In the genomic region with DNA sequence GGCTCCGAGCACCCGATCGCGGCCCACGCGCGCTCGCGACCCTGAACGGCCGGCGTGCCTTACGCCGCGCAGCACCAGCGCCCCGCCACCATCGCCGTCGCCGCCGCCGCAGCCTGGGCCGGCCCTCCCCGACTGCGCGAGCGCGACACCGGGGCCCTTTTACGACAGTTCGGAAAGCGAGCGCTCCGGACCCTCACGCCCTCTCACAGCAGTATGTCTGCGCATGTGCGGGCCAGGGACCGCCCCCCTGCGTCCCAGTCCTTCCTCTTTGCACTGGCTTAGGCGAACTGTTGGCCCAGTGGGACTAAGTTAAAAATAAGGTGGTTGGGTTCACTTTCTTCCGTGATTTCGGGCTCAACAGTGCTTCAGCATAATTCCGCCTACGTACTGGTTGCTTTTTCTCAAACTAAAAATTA, we compare ENCODE assay signal across 8 mouse cellular contexts. TPM values are rescaled to one million over a fixed set of nuclear protein-coding genes. Genes with fewer than 3 reads are reported as not detected.
DNase-seq lines count a peak whose midpoint lies in the region; ATAC-seq and TF ChIP-seq lines count a peak whose summit lies in the region.

A gene (minus strand): TSS at position 100 of the 416 bp plus-strand sequence.

- 0 out of 2 replicates have a peak, but pooled peaks cover 2% of the 10 kb centered on the region for H3K36me3 ChIP-seq in embryonic facial prominence, embryonic 14.5 days (ENCODE audit: control insufficient read depth, insufficient read depth, low read length)
- peaks cover 23% of the 10 kb centered on the region for H3K36me3 ChIP-seq in heart, adult 2 months (ENCODE audit: control insufficient read depth, insufficient read depth, low read length)
- peaks cover 6% of the 10 kb centered on the region; the same call in 1 of the 2 replicates for H3K36me3 ChIP-seq in limb, embryonic 13.5 days
- no peaks in the 10 kb centered on the region for H3K36me3 ChIP-seq in midbrain, embryonic 16.5 days (ENCODE audit: control insufficient read depth, insufficient read depth, low read length)

- H3K79me2 ChIP-seq in heart, adult 2 months (replicated peaks; ENCODE audit: control insufficient read depth, insufficient read depth, low read length): no peaks in the 10 kb centered on the region

- no peaks in the 10 kb centered on the region for H3K9me3 ChIP-seq in embryonic facial prominence, embryonic 14.5 days (ENCODE audit: control insufficient read depth, low read length)
- no peaks in the 10 kb centered on the region for H3K9me3 ChIP-seq in limb, embryonic 13.5 days
- no peaks in the 10 kb centered on the region for H3K9me3 ChIP-seq in midbrain, embryonic 16.5 days (replicated peaks; ENCODE audit: control insufficient read depth, low read length, poor library complexity, severe bottlenecking)

- peak; percentile 98 for ATAC-seq in embryonic facial prominence, embryonic 14.5 days (ENCODE audit: low read depth)
- peak; percentile 95 for ATAC-seq in limb, embryonic 13.5 days (ENCODE audit: low FRiP score, low read depth)
- ATAC-seq in midbrain, embryonic 16.5 days: peak; percentile 96

- intact Hi-C loops in heart, adult 2 months (cut with DNase I): loop anchor here (2.0 kb wide), 2 partner anchors 39 to 297 kb away; a partner anchor contains a TSS

- no peak for TF ChIP-seq CTCF in heart, adult 2 months (IDR thresholded peaks at IDR 0.05)

- peak within 1 kb of the TSS; percentile 98 for H3K27ac ChIP-seq in embryonic facial prominence, embryonic 14.5 days (replicated peaks; ENCODE audit: low read depth, low read length)
- peak within 1 kb of the TSS; percentile 98 for H3K27ac ChIP-seq in heart, adult 2 months
- H3K27ac ChIP-seq in limb, embryonic 13.5 days: peak within 1 kb of the TSS; percentile 98
- peak within 1 kb of the TSS; percentile 97 for H3K27ac ChIP-seq in midbrain, embryonic 16.5 days (ENCODE audit: low read length)

- peak within 1 kb of the TSS; percentile 97 for H3K9ac ChIP-seq in embryonic facial prominence, embryonic 14.5 days (ENCODE audit: low read depth, low read length)
- peak within 1 kb of the TSS; percentile 96 for H3K9ac ChIP-seq in heart, adult 2 months (ENCODE audit: low read depth, low read length)
- peak within 1 kb of the TSS; percentile 97 for H3K9ac ChIP-seq in limb, embryonic 13.5 days
- peak within 1 kb of the TSS; percentile 75 for H3K9ac ChIP-seq in midbrain, embryonic 16.5 days (ENCODE audit: low read depth, low read length)

- TF ChIP-seq POLR2A in heart, adult 2 months (IDR thresholded peaks at IDR 0.05; ENCODE audit: insufficient read depth, low read depth, low read length): peak; percentile 95

- H3K4me1 ChIP-seq in embryonic facial prominence, embryonic 14.5 days (ENCODE audit: control insufficient read depth, insufficient read depth, low read length): no peaks in the 10 kb centered on the region; the same call in 1 of the 2 replicates
- H3K4me1 ChIP-seq in heart, adult 2 months (ENCODE audit: control insufficient read depth, insufficient read depth, low read length): peaks cover 6% of the 10 kb centered on the region
- peaks cover 10% of the 10 kb centered on the region for H3K4me1 ChIP-seq in limb, embryonic 13.5 days
- peaks cover 16% of the 10 kb centered on the region for H3K4me1 ChIP-seq in midbrain, embryonic 16.5 days (ENCODE audit: control insufficient read depth, insufficient read depth, low read length)

- under 1% methylated on average over 34 of the region's 45 CpGs for WGBS in embryonic facial prominence, embryonic 14.5 days
- WGBS in heart, adult 2 months: 0% methylated on average over 44 of the region's 45 CpGs
- under 1% methylated on average over 45 of the region's 45 CpGs for WGBS in limb, embryonic 13.5 days
- WGBS in midbrain, embryonic 16.5 days: 0% methylated on average over 45 of the region's 45 CpGs

- DNase-seq in 3T3-L1 (ENCODE audit: low read depth, low spot score): peak; percentile 95
- DNase-seq in adrenal gland, postnatal 4 days (ENCODE audit: low spot score in 2 of 2): peak; percentile 93 to 94
- DNase-seq in embryonic facial prominence, embryonic 14.5 days (ENCODE audit: low spot score): peak; percentile 97
- DNase-seq in heart, adult 2 months: peak; percentile 98
- DNase-seq in kidney, adult 8-10 months: peak; percentile 97
- DNase-seq in spleen, postnatal 10 days (ENCODE audit: low spot score in 2 of 2): peak; percentile 96 to 99

- H3K4me2 ChIP-seq in embryonic facial prominence, embryonic 14.5 days (ENCODE audit: low read depth, low read length): peak within 1 kb of the TSS; percentile 59
- H3K4me2 ChIP-seq in limb, embryonic 13.5 days (replicated peaks): peak within 1 kb of the TSS; percentile 68
- H3K4me2 ChIP-seq in midbrain, embryonic 16.5 days (ENCODE audit: low read length): peak within 1 kb of the TSS; percentile 62

- H3K27me3 ChIP-seq in embryonic facial prominence, embryonic 14.5 days (replicated peaks; ENCODE audit: control insufficient read depth, insufficient read depth, low read length): no peaks in the 10 kb centered on the region
- H3K27me3 ChIP-seq in heart, adult 2 months (ENCODE audit: control insufficient read depth, insufficient read depth, low read length): no peaks in the 10 kb centered on the region
- H3K27me3 ChIP-seq in limb, embryonic 13.5 days: no peaks in the 10 kb centered on the region
- no peaks in the 10 kb centered on the region for H3K27me3 ChIP-seq in midbrain, embryonic 16.5 days (ENCODE audit: control insufficient read depth, insufficient read depth, low read depth, low read length)

- TF ChIP-seq EP300 in heart, adult 2 months (IDR thresholded peaks at IDR 0.05; ENCODE audit: insufficient read depth, low read depth, low read length): peak; percentile 63

- H3K4me3 ChIP-seq in embryonic facial prominence, embryonic 14.5 days (ENCODE audit: low read depth, low read length): peak within 1 kb of the TSS; percentile 95
- peak within 1 kb of the TSS; percentile 95 for H3K4me3 ChIP-seq in heart, adult 2 months
- H3K4me3 ChIP-seq in limb, embryonic 13.5 days: peak within 1 kb of the TSS; percentile 98
- H3K4me3 ChIP-seq in midbrain, embryonic 16.5 days (ENCODE audit: low read depth, low read length): peak within 1 kb of the TSS; percentile 80

RNA-seq across cellular contexts. Expression of the gene that starts here (rescaled TPM):
- total RNA-seq in adrenal gland, postnatal 4 days (2021): 10 to 100 TPM; 41.1 to 44.1 TPM
- polyA plus RNA-seq in embryonic facial prominence, embryonic 14.5 days (2014; fragmentation: Nextera tagmentation; extraction: Ambion mirVana): 24.6 and 25.7 TPM in 2 replicates
- total RNA-seq in heart, adult 2 months (2021): 10 to 100 TPM; 19.4 to 19.8 TPM
- 25.2 and 25.7 TPM in 2 replicates for polyA plus RNA-seq in heart, adult 2 months (2012; rRNA removed)
- polyA plus RNA-seq in limb, embryonic 13.5 days (2015; fragmentation: Nextera tagmentation; extraction: Ambion mirVana): 27.1 and 29.1 TPM in 2 replicates
- polyA plus RNA-seq in midbrain, embryonic 16.5 days (2015; fragmentation: Nextera tagmentation; extraction: Ambion mirVana): 28.9 and 32.7 TPM in 2 replicates

Comparison
In these comparisons a context has a peak if more than half of its experiments do, and no peak if none do; other contexts are left out.
1. Peak in every context shown above with its lines: DNase-seq, ATAC-seq, H3K4me3 ChIP-seq and H3K27ac ChIP-seq.